Mouse (Mus musculus) heart, adult 9 months (tissue): ENCODE measurements at regions not wholly inside any gene's neighbourhood (a gene's known extent, or its start where the extent isn't known, plus 50 kb on each side); places are given as distances from the start of the nearest gene placed in this dataset.

ENCODE experiments used
- DNase-seq, 2 experiments: peaks; one replicate each; pipeline ENCODE4 v3.0.0; 2022; ENCODE audit warnings: low spot score in 2 of 2

GRCm38 (mm10) chr13:97705926-97706325, 54.5 kb downstream of the Gm10260 start:
- DNase-seq = no peak

- no peak for DNase-seq
Observed at GRCm38 (mm10) chr13:97704541-97704940, 55.9 kb downstream of the Gm10260 start.

- DNase-seq = no peak
Observed at GRCm38 (mm10) chr13:97698967-97699366, 61.5 kb downstream of the Gm10260 start.

GRCm38 (mm10) chr13:97698317-97698716, 62.1 kb downstream of the Gm10260 start:
- DNase-seq = no peak

- no peak for DNase-seq
Observed at GRCm38 (mm10) chr13:97697262-97697661, 63.2 kb downstream of the Gm10260 start.

GRCm38 (mm10) chr13:97695022-97695421, 65.4 kb downstream of the Gm10260 start:
- DNase-seq = no peak

GRCm38 (mm10) chr13:97694356-97694990, 66.0 kb downstream of the Gm10260 start:
- peak in 1 of 2 experiments; percentile 7 for DNase-seq

GRCm38 (mm10) chr13:97688310-97688886, 72.0 kb downstream of the Gm10260 start:
- no peak for DNase-seq

GRCm38 (mm10) chr13:97683836-97684235, 76.6 kb downstream of the Gm10260 start:
- DNase-seq = no peak

GRCm38 (mm10) chr13:97681228-97681987, 79.0 kb downstream of the Gm10260 start:
- DNase-seq = no peak

GRCm38 (mm10) chr13:97680283-97680896, 80.0 kb downstream of the Gm10260 start:
- no peak for DNase-seq

GRCm38 (mm10) chr13:97678991-97679390, 81.4 kb downstream of the Gm10260 start:
- DNase-seq = no peak

- DNase-seq = peak; percentile 30 to 43
Observed at GRCm38 (mm10) chr13:97676536-97677048, 83.8 kb downstream of the Gm10260 start.

- no peak for DNase-seq
Observed at GRCm38 (mm10) chr13:97673107-97673506, 87.3 kb downstream of the Gm10260 start.

- no peak for DNase-seq
Observed at GRCm38 (mm10) chr13:97672038-97672675, 88.3 kb downstream of the Gm10260 start.

- DNase-seq = no peak
Observed at GRCm38 (mm10) chr13:97669366-97669765, 91.1 kb downstream of the Gm10260 start.

- DNase-seq = no peak
Observed at GRCm38 (mm10) chr13:97668910-97669309, 91.5 kb downstream of the Gm10260 start.

- no peak for DNase-seq
Observed at GRCm38 (mm10) chr13:97667313-97667712, 93.1 kb downstream of the Gm10260 start.

- peak in 1 of 2 experiments; percentile 43 for DNase-seq
Observed at GRCm38 (mm10) chr13:97666761-97667160, 93.7 kb downstream of the Gm10260 start.

GRCm38 (mm10) chr13:97665226-97665625, 95.2 kb downstream of the Gm10260 start:
- no peak for DNase-seq

- peak; percentile 86 to 90 for DNase-seq
Observed at GRCm38 (mm10) chr13:97662741-97663140, 97.7 kb downstream of the Gm10260 start.

- no peak for DNase-seq
Observed at GRCm38 (mm10) chr13:97656618-97657017, 103.8 kb downstream of the Gm10260 start.
